Mouse (Mus musculus): Measurements from ENCODE around the gene Rlf. TPM values are rescaled to one million over a fixed set of nuclear protein-coding genes. Genes with fewer than 3 reads are reported as not detected.

Gene Rlf
- polyA plus RNA-seq, 1 experiment from 2014 or later: 29.3 TPM

- H3K27ac ChIP-seq: peak within 1 kb of the TSS; percentile 85
- peaks cover 29% of the 10 kb centered on the region for H3K36me3 ChIP-seq
- peak within 1 kb of the TSS; percentile 82 for H3K4me3 ChIP-seq
- WGBS: under 1% methylated on average over 39 of the region's 39 CpGs
- peak; percentile 92 for DNase-seq (ENCODE audit: low spot score)
- no peaks in the 10 kb centered on the region for H3K27me3 ChIP-seq (ENCODE audit: low read depth, poor library complexity, severe bottlenecking)
- H3K4me1 ChIP-seq: peaks cover 6% of the 10 kb centered on the region
- H3K9me3 ChIP-seq (replicated peaks): no peaks in the 10 kb centered on the region
Measured at GRCm38 (mm10) chr4:121097650-121098378, 117.1 kb downstream of the Rlf start, which contains the start of gene Zmpste24. Zmpste24 (minus strand) TSS chr4:121098241.

Other genes starting within 250 kb of the Rlf start
- gene Smap2, start 197.8 kb downstream of the Rlf start, polyA plus RNA-seq (2016; fragmentation: Nextera tagmentation; extraction: Ambion mirVana): 14.2 and 14.3 TPM in 2 replicates
- 1.1 and 9.1 TPM in 2 replicates for gene Col9a2, start 175.7 kb downstream of the Rlf start, polyA plus RNA-seq (2016; fragmentation: Nextera tagmentation; extraction: Ambion mirVana)
- 26.3 and 26.4 TPM in 2 replicates for gene Zmpste24, start 116.8 kb downstream of the Rlf start, polyA plus RNA-seq (2016; fragmentation: Nextera tagmentation; extraction: Ambion mirVana)
- not detected in 2 replicates for gene Tmco2, start 105.9 kb downstream of the Rlf start, polyA plus RNA-seq (2016; fragmentation: Nextera tagmentation; extraction: Ambion mirVana)
- not detected in 2 replicates for gene Gm12888, start 109.8 kb upstream of the Rlf start, polyA plus RNA-seq (2016; fragmentation: Nextera tagmentation; extraction: Ambion mirVana)
- not detected in 2 replicates for gene Gm12886, start 208.0 kb upstream of the Rlf start, polyA plus RNA-seq (2016; fragmentation: Nextera tagmentation; extraction: Ambion mirVana)

All from limb, embryonic 10.5 days (tissue).